Mouse (Mus musculus) induced T-regulatory cell, adult 2 months (primary cell): ENCODE measurements at regions not wholly inside any gene's neighbourhood (a gene's known extent, or its start where the extent isn't known, plus 50 kb on each side); places are given as distances from the start of the nearest gene placed in this dataset.

Experiments
- DNase-seq: peaks from one replicate; pipeline ENCODE4 v3.0.0-alpha.2; 2012; ENCODE audit warnings: low read depth

DNA sequence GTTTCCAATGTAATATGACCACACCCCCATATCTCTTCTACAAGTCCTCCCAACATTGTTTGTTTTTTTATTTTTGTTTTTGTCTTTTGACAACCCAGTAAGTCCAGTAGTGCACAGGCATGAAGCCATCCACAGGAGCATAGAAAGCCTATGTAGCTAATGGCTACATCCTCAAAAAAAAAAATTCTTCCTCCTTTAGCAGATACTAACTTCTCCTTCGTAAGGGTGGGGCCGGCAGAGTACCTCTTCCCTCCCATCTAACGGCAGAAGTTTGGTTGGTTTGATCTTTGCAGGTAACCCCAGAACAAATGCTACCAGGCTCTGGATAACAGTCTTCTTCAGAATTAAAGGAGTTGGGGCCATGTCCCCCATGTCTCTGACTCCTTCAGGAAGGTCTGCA lies 158.9 kb downstream of the Ly86 start:
- DNase-seq, result no peak

DNA sequence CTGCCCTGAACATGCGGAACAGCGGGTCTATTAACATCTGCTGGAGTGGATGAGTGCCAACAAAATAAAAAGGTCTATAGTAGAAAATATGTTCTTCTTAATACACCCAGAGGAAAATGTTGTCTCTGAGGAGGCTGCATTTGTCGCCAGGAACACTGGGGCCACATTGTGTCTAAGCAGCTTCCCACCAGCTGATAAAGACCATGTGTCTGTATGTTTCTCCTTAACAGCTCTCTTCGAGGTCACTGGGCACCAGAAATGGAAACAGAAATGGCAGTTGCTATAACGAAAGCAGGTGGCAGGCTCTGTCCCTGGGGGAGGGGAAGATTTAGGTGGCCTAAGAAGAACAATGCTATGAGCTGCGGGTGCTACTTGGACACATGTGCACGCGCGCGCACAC lies 159.4 kb downstream of the Ly86 start:
- no peak for DNase-seq

DNA sequence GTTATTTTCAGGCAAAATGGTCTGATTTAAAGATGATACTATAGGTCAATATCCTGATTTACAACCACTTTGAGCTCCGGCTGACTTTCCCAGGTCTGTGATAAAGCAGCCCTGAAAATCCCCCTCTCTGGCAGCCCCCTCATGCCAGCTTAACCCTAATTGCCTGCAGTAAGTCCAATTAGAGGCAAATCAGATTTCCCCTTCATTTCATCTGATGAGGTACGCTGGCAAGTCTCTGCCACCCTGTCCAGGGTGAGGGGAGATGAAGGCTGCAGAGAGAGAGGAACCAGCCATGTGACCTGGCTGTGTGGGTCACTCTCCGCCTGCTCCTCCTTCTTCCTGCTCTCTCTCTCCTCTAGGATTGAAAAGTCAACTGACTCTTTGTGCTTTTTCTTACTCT lies 160.6 kb downstream of the Ly86 start:
- DNase-seq, result no peak

GRCm38 (mm10) chr13:37506046-37506445 lies 161.0 kb downstream of the Ly86 start:
- no peak for DNase-seq

DNA sequence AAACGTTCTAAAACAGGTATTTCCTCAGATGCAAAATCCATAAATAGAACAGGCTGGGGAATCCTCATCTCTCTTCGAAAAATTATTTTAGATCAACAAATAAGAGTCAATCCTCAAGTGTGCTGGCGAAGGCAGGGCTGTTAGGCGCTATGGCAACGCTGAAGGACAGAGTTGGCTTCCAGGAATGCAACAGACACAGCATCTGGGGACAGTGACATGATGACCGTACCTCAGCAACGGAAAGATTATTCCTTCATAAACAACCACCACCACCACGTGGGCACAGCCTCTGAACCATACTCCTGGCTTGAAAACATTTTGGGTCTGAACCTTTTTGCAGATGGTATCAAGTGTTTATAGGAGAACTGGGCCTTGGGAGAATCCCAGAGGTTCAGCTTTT lies 161.7 kb downstream of the Ly86 start:
- DNase-seq, result no peak

DNA sequence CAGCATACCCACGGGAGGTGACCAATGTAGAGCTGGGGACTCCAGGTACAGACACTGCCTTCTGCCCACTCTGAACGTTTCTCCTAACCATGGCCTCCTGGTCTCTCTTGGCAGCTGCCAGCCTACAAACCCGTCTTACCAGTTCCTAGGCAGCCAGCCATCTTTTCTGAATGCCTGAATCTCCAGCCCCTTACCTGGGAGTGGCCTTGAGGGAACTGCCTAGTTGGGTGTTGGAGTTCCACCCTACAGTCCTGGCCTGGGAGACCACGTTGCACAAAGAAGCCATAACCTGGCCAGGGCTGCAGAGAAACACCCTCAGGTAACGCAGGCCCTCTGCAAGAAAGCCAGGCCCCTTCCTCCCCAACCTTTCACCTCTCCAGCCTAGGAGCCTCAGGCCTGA lies 162.1 kb downstream of the Ly86 start:
- no peak for DNase-seq

GRCm38 (mm10) chr13:37508385-37509351 lies 163.7 kb downstream of the Ly86 start:
- no peak for DNase-seq

- DNase-seq, result no peak
These were observed 164.4 kb downstream of the Ly86 start for GRCm38 (mm10) chr13:37509352-37509851.

GRCm38 (mm10) chr13:37510511-37510910 lies 165.5 kb downstream of the Ly86 start:
- DNase-seq, result no peak

DNA sequence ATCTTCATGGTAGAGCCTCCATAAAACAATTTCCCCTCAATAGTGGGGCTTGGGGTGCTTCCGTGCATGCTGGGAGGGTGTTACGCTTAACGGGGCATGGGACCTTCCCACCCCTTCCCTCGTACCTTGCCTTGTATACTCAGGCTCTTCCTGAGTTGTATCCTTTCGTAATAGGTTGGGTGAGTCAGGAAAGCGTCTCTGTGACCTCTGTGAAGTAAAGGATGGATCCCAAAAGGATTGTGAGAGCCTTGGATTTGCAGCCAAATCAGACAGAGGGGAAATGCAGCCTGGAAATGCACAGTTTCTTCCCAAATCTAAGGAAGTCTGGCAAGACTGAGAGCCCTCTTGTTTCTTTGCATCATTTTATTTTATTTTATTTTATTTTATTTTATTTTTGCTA lies 166.0 kb downstream of the Ly86 start:
- DNase-seq, result no peak

- no peak for DNase-seq
These were observed 166.4 kb downstream of the Ly86 start for GRCm38 (mm10) chr13:37511406-37511805.

DNA sequence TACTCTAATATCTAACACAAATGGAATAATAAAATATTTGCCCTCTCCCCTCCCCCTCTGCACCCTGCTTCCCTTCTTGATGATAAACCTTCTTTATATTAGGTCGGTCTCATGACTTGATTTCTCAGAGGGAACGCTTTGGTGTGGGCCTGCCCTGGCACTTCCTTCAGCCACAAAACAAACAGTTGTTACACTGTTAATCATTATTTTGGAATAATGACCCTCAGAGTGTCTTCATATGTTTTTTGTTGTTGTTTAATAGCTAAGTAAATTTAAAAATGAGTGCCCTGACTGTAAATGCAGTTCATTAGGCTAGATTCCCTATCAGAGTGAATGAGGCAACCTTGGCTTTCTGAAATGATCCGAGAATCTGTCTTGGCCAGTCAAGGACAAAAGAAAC lies 167.8 kb downstream of the Ly86 start:
- no peak for DNase-seq

DNA sequence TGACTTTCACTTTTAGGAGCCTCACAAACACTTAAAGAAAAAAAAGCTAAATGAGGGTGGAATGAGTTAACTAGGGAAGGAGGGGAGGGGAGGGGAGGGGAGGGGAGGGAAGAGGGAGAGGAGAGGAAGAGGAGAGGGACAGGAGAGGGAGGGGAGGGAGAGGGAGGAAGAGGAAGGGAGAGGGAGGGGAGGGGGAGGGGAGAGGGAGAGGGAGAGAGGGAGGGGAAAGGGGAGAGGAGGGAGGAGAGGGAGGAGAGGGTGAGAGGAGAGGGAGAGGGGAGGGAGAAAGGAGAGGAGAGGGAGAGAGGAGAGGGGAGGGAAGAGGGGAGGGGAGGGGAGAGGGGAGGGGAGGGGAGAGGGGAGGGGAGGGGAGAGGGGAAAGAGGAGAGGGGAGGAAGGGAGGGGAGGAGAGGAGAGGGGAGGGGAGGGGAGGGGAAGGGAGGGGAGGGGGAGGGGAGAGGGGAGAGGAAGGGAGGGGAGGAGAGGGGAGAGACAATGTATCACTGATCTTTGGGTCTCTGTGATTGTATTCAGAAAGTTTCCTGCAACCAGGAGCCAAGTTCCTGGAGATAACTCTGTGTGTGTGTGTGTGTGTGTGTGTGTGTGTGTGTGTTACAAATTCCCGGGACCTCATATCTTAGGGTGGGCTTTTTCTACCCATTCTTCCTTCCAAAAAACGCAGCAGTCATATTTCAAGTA lies 168.3 kb downstream of the Ly86 start:
- DNase-seq, result no peak

- DNase-seq, result no peak
These were observed 169.0 kb downstream of the Ly86 start for GRCm38 (mm10) chr13:37513905-37514607.

DNA sequence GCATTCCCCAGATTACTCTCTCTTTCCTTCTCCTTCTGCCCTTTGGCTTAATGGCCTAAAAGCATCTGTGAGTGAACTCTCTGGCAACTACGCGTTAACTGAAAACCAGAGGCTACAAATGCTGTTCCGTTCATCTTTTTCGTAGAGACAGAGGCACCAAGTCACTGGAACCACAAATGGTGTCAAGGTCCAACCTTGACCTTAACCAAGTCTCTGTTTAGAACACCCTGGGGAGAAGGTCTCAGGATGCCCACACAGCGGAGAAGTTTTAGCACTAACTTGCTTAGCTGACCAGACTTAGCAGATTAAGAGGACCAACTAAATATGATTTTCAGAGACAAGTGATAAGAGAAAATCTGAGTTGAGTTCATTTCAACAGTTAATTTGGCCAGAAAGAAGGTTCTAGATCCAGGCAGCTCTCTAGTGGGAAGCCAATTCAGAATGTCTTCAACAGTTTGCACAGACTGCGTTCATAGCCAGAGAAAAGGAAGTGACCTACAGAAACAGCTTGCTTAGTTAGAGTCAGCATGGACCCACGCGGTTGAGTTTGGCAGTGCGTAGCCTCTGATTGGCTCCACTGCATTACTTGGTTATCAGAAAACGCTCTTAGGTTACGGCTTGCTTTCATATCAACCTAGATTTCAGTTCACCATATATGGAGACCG lies 169.8 kb downstream of the Ly86 start:
- no peak for DNase-seq

DNA sequence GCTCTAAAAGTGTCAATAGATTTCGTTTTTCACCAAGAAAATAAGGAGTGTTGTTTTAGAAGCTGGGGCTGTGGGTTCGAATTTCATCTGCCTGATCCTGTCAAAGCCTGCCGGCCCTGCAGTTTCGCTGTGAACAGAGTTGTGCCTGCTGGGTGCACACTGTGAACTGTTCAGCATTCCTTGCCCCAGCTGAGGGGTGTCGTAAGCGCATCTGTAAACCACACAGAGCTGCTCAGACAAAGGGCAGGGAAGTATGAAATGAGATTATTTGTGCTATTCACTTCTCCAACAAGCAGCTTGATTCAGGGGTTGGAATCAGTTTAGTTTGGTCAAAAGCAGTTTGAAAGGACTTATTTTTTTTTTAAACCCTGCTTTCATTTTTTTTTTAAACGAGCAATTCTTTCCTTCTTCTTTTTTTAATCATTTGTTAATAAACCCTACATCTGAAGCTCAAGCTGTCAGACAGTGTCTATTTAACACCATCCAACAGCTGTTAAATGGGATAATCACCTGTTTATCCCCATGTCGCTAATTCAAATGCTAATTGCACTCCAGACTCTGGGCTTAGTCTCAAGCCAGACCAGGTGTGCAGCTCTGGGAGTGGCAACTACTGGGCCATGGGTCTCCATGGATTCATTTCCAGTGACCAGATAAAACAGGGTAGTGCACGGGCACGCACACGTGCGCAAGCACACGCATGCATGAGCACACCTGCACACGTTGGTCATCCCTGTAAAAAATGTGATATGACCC lies 172.2 kb downstream of the Ly86 start:
- DNase-seq, result no peak

- DNase-seq, result peak; percentile 89
These were observed 174.9 kb downstream of the Ly86 start for GRCm38 (mm10) chr13:37519948-37520347.

GRCm38 (mm10) chr13:37525097-37525726 lies 180.2 kb downstream of the Ly86 start:
- DNase-seq, result no peak

DNA sequence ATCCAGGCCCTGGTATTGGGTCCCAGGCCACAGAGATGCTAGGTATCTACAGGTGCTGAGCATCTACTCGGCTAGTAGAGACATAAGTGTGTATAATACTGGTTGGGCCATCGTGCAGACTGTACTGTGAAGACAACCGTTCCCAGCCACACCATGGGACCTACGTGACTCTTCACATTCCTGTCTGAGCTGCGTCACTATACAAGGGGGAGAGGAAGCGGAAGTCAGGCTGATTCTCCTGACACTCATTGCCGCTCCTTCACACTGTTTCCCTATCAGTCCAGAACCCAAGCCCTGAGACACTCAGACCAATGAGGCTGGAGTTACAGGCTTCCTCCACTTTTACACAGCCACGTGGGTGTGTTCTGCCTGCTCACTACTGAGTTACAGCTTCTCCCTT lies 181.1 kb downstream of the Ly86 start:
- no peak for DNase-seq

GRCm38 (mm10) chr13:37528380-37528779 lies 183.4 kb downstream of the Ly86 start:
- no peak for DNase-seq

DNA sequence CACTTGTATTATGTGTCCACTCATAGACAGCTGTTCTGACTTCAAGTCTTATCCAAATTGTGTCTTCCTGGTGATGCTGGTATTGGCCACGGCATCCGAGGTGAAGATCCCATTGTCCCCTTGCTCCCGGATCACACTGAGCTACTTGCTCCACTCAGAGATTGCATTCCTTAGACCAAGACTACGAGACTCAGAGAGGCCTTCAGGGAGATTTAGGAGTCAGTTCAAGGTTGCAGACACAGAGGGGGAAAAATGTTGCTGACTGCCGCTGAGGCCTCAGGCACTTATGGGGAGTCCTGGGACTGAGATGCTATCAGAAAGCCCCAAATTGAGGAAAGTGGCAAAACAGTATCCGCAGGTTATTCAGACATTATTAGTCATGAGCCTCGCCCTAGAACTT lies 183.9 kb downstream of the Ly86 start:
- DNase-seq, result no peak
